Mouse (Mus musculus) gastrocnemius, adult 8-10 months (tissue): Measurements from ENCODE around the gene Lyrm4. TPM values are rescaled to one million over a fixed set of nuclear protein-coding genes. Genes with fewer than 3 reads are reported as not detected.
A peak's percentile ranks its signal among the peaks of the same experiment; 100 is the strongest.
"Not testable (repeated sequence)": the region's sequence is repeated elsewhere in the genome, so short reads cannot be mapped to it uniquely, and the experiment has no call there.

Experiments used
- DNase-seq, 2 experiments: peaks; one replicate each; pipeline ENCODE4 v3.0.0; 2022; ENCODE audit warnings: low spot score in 2 of 2
- total RNA-seq, 4 experiments: library from RNA; stranded (reverse); gene quantifications; 2 replicates each; pipeline ENCODE4 v1.2.4; 2022

The Lyrm4 gene
- total RNA-seq, 4 experiments from 2014 or later, result 6.1 to 6.8 (median 6.6) TPM

GRCm38 (mm10) chr13:35995696-35996426 is 121.5 kb downstream of the Lyrm4 start:
- DNase-seq, result no peak

- DNase-seq, result no peak
Observed at GRCm38 (mm10) chr13:35995231-35995630, 122.1 kb downstream of the Lyrm4 start.

- DNase-seq, result peak; percentile 62 to 66
Observed at GRCm38 (mm10) chr13:35994067-35994466, 123.3 kb downstream of the Lyrm4 start.

- not testable (repeated sequence) for DNase-seq
Observed at GRCm38 (mm10) chr13:35991185-35991584, 126.1 kb downstream of the Lyrm4 start.

DNA sequence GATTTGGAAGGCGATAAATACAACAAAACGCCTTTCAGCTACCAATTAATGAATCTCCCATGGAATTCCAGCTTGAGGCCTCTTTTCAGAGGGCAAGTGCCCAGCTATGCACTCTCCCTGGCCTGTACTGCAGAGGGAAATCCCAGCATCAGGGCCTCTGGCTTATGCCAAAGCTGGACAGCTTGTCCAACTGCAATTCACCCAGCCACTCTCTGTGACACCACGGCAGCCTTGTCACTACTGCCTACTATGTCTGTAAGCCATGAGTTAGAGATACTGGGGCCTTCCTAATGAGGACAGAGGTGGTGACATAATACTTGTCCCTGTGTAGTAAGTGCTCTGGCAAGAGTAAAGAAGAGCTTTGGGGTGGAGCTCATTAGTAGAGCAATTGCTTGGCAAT is 128.0 kb downstream of the Lyrm4 start:
- no peak for DNase-seq

- no peak for DNase-seq
Observed at GRCm38 (mm10) chr13:35982985-35983384, 134.3 kb downstream of the Lyrm4 start.

- DNase-seq, result no peak
Observed at GRCm38 (mm10) chr13:35980471-35980870, 136.9 kb downstream of the Lyrm4 start.

- DNase-seq, result no peak
Observed at GRCm38 (mm10) chr13:35976912-35977311, 140.4 kb downstream of the Lyrm4 start.

- DNase-seq, result no peak
Observed at GRCm38 (mm10) chr13:35969829-35970228, 147.5 kb downstream of the Lyrm4 start.

- DNase-seq, result no peak
Observed at GRCm38 (mm10) chr13:35969431-35969721, 147.9 kb downstream of the Lyrm4 start.

DNA sequence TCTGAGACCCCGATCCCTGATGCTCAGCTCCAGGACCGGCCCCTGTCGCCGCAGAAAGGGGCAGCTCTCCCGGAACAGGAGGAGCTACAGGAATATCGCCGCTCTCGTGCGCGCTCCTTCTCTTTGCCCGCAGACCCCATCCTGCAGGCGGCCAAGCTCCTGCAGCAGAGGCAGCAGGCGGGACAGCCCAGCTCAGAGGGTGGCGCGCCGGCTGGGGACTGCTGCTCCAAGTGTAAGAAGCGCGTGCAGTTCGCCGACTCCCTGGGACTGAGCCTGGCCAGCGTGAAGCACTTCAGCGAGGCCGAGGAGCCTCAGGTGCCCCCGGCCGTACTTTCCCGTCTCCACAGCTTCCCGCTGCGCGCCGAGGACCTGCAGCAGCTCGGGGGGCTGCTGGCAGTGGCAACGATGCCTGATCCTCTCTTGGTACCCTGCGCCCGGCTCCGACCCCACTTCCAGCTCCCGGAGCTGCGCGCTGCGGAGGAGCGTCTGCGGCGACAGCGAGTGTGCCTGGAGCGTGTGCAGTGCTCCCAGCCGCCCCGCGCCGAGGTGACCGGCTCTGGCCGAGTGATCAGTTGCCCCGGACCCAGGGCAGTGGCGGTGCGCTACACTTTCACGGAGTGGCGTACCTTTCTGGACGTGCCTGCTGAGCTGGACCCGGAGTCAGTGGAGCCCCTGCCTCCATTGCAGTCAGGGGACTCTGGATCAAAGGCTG is 148.5 kb downstream of the Lyrm4 start:
- no peak for DNase-seq

- DNase-seq, result no peak
Observed at GRCm38 (mm10) chr13:35968131-35968718, 149.1 kb downstream of the Lyrm4 start.

GRCm38 (mm10) chr13:35967690-35968089 is 149.6 kb downstream of the Lyrm4 start:
- DNase-seq, result no peak

GRCm38 (mm10) chr13:35963583-35963982 is 153.7 kb downstream of the Lyrm4 start:
- no peak for DNase-seq

DNA sequence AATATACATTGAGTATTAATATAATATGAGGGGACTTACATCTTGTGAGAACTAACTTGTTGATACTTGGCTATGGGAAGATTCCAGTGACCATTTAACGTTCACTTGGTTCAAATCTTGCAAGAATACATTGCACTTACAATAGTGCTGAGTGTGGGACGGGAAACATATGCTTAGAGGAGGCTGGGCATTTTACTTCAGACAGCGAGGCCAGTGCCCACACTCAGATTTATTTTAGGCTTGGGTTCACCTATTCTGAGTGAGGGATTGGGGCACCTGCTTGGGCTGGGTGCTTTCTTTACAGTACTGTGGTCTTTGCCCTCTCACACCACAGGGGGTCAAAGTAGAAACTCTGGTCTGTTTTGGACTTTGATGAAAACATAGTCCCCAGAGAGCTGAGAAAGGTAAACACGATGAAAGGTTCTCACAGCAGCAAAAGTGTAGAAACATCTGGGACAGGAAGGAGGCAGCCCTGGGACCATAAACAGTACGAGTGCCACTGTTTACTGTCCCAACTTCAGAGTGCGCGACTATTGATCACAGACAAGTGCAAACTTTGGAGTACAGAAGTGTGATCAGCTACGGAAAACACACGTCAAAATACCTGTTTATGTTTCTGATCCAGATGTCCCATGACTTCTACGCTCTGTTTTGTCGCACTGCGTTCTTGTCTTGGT is 157.8 kb downstream of the Lyrm4 start:
- no peak for DNase-seq

DNA sequence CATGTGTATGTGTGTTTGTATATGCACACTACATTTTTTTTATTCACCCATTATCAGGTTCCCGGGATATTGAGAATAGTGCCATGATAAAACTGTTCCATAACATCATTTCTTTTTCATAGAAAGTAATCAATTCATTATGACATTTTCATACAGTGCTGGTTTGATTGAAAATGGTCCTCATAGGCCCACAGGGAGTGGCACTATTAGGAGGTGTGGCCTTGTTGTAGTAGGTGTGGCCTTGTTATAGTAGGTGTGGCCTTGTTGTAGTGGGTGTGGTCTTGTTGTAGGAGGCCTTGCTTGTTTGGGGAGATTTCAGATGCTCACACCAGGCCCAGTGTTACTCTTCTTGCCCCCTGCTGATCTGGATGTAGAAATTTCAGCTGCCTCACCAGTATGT is 158.8 kb downstream of the Lyrm4 start, which contains the start of gene Ppp1r3g:
TSS of gene Ppp1r3g (plus strand) at position 301 of the 400 bp plus-strand sequence.
- no peak for DNase-seq

GRCm38 (mm10) chr13:35949814-35950455 is 167.4 kb downstream of the Lyrm4 start:
- no peak for DNase-seq

DNA sequence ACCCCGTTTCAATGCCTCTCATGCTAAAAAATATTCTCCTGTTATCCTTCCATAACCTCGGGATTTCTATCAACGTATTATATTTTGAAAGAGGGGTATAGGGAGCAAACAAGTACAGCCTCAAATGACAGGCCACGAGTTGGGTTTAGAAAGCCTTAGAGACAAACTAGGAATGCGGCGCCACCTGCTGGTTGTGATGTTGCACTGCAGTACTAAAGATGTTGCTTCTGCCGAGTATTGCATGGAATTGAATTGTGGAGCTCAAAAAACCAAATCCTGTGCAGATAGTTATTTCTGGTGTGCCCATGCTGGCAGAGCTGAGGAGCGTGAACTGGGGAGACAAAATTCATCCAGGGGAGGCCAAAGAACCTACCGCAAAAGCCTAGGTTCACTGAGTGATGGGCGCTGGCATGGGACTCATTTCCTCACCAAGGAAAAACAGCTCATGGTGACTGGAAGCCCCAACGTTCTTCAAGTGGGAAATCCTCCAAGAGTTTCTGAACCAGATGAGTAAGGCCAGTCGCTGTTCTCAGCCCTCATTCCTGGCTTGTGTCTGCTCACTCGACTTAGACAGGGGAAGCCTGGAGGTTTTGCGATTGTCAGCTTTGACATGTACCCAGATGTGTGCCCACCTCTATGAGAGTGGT is 169.8 kb downstream of the Lyrm4 start:
- peak; percentile 16 to 23 for DNase-seq

DNA sequence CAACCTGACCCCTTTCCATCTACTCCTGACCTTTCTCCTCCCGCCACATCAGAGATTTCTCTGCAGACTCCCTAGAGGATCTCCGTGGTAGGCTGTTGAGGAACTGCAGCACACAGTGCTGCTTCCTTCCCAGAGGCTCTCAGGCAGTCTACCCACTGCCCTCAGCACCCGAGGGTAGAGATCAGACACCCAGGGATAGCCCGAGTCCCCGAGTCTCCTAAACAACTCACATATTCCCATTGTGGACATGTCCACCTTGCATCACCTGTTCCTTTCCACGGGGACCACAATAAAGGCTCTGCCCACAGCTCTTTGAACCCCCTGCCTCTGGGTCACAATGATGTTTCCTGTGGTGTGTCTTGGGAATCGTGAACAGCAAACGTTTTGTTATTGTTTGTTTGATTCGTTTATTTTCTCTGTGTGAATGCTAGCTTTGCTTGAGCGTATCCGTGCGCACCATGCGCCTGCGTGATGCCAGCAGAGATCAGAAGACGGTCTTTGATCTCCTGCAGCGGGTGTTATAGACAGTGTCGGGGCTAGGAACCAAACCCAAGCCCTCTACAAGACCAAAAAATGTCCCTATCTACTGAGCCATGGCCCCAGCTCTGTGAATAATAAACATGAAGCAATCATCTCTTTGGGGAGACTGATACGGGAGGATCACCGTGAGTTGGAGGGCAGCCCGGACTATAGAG is 170.5 kb downstream of the Lyrm4 start:
- DNase-seq, result no peak

- DNase-seq, result no peak
Observed at GRCm38 (mm10) chr13:35940934-35941333, 176.4 kb downstream of the Lyrm4 start.
